Mouse (Mus musculus): ENCODE data around the gene Gabrg3. TPM values are rescaled to one million over a fixed set of nuclear protein-coding genes. Genes with fewer than 3 reads are reported as not detected.

Gabrg3 gene
- polyA plus RNA-seq, 1 experiment from 2014 or later = 0.45 TPM

DNA sequence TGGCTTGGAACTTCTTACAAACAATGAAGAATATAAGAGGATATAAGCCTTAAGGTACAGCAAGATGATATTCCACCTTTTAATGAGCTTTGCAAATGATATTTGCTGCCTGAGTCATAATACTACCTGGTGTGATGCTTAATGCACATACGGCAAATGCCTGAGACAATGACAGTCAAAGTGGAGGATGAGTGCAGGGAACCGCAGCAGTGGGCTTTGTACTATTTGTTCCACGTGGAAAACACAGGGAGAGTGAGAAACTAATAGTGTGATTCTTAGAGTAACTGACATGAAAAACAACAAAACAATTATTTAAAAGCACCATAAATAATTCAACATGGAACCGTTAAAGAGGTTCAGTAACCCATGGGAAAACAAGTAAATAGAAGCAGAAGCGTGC lies 236.2 kb downstream of the Gabrg3 start:
- ATAC-seq (ENCODE audit: low FRiP score) = no peak
- 71% methylated on average over 5 of the region's 5 CpGs for WGBS
- Histone ChIP-seq H3K9me3 (replicated peaks) (no peaks in the 10 kb centered on the region), H3K4me3 (no peak overlapping the region), H3K36me3 (no peaks in the 10 kb centered on the region), H3K27ac (no peak overlapping the region), H3K27me3 (no peaks in the 10 kb centered on the region), H3K4me2 (replicated peaks) (no peak overlapping the region), H3K4me1 (no peaks in the 10 kb centered on the region), H3K9ac (no peak overlapping the region)

DNA sequence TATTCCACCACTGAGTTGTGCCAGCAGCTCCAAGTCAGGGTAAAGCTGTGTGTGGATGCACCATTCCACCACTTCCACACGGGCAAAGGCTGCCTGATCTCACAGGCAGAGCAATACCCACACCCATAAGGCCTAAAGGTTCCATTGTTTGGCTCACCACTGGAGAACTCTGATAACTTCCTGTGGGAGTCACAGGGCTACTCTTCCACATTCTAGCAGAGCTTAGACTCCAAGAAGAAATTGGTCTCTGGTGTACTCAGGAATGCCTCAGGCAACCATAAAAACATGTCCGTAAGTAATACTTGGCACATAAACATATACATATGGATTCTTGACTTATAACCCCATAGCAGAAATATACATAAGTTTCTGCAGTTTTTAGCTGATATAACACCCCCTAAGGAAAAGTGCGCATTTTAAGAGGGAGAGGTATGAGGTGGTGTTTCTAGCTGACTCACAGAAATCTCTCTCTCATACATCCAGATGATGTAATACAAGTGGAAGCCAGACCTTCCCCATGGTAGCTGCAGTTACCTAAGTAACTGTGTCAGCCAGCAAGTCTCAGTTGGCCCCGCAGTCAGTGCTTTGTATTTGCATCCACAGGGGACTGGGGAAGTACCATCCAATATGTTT lies 248.8 kb downstream of the Gabrg3 start:
- Histone ChIP-seq H3K36me3 (no peaks in the 10 kb centered on the region), H3K9me3 (replicated peaks) (no peaks in the 10 kb centered on the region), H3K27me3 (no peaks in the 10 kb centered on the region), H3K4me1 (no peaks in the 10 kb centered on the region), H3K9ac (no peak overlapping the region), H3K27ac (no peak overlapping the region), H3K4me3 (no peak overlapping the region), H3K4me2 (replicated peaks) (no peak overlapping the region)
- no peak for ATAC-seq (ENCODE audit: low FRiP score)
- WGBS = 86% methylated on average over 4 of the region's 4 CpGs

DNA sequence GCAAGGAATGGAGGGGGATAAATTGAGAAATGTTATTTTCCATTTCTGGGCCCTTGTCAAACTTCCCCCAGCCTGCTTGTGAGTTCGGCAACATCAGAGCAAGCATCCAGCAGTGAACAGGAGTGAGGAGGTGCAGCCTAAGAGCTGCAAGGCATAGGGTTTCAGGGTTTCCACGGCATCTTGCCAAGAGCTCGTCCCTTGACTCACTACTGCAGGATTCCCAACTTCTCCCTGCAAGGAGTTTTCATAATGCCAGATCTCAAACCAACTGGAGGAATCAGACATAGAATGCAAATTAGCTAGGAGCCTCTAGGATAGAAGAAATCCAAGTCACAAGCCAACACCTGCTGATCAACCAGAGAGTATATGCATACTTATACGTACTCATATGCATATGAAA lies 254.0 kb downstream of the Gabrg3 start:
- Histone ChIP-seq H3K4me3 (no peak overlapping the region), H3K4me1 (no peaks in the 10 kb centered on the region), H3K36me3 (no peaks in the 10 kb centered on the region), H3K27me3 (no peaks in the 10 kb centered on the region), H3K9me3 (replicated peaks) (no peaks in the 10 kb centered on the region), H3K27ac (no peak overlapping the region), H3K9ac (no peak overlapping the region), H3K4me2 (replicated peaks) (no peak overlapping the region)
- WGBS = 74% methylated on average over 4 of the region's 4 CpGs
- ATAC-seq (ENCODE audit: low FRiP score) = no peak

DNA sequence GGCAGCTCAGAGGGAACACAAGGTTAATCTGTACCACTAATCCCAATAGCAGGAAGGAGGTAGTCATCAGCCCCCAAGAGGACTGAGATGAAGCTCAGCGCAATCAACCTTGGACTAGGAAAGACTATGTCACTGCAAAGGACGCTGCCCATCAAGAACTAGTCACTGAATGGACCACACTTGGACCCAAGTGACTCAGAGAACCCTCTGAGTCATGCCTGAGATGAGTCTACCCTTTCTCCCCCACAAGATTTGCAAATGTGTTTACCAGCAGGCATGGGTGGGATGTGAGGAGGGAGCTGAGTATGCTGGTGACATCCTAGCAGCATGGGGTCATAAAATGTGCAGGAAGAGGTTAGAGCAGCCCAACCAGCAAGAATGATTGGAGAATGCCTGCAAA lies 254.5 kb downstream of the Gabrg3 start:
- Histone ChIP-seq H3K36me3 (no peaks in the 10 kb centered on the region), H3K4me2 (replicated peaks) (no peak overlapping the region), H3K9me3 (replicated peaks) (no peaks in the 10 kb centered on the region), H3K9ac (no peak overlapping the region), H3K27ac (no peak overlapping the region), H3K27me3 (no peaks in the 10 kb centered on the region), H3K4me3 (no peak overlapping the region), H3K4me1 (no peaks in the 10 kb centered on the region)
- no peak for ATAC-seq (ENCODE audit: low FRiP score)
- 84% methylated on average over 2 of the region's 2 CpGs for WGBS

DNA sequence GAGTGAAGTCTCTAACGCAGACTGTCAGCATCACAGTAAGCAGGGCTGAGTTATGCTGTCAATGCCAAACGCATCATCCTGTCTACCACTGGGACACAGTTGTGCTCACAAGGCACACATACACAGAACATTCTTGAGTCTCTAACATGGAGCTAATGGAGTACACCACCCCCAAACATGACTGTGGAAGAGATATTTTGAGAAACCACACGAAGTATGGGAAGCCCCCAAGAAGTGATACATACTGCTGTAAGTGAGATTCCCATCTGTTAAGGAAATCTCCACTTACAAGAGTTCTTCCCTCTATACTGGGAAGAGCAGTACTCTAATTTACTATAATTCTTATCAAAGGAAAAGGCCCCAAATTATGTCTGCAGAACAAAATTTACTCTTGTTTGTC lies 286.9 kb downstream of the Gabrg3 start:
- 81% methylated on average over 3 of the region's 3 CpGs for WGBS
- Histone ChIP-seq H3K4me2 (replicated peaks) (no peak overlapping the region), H3K27me3 (no peaks in the 10 kb centered on the region), H3K9ac (no peak overlapping the region), H3K4me3 (no peak overlapping the region), H3K4me1 (no peaks in the 10 kb centered on the region), H3K9me3 (replicated peaks) (no peaks in the 10 kb centered on the region), H3K36me3 (no peaks in the 10 kb centered on the region), H3K27ac (no peak overlapping the region)
- ATAC-seq (ENCODE audit: low FRiP score) = no peak

DNA sequence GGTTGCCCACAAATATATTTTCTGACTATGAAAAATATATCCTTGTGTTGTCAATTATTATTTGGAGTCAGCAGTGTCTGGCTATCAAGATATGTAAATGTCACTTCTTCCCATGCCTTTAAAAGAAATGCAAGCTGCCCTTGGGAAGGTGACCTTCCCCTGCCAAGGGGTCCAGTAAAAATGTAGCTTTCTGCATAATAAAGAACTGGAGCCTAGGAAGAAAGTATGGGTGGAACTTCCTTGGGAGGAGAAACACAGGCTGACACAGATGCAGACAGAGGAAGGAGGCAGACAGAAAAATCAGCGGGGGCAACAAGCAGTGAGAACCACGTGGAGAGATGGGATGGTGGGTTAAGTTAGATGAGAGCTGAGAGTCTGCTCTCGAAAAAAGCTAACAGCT lies 304.9 kb downstream of the Gabrg3 start:
- H3K4me1 ChIP-seq = no peaks in the 10 kb centered on the region
- WGBS = 68% methylated on average over 3 of the region's 3 CpGs
- H3K36me3 ChIP-seq = no peaks in the 10 kb centered on the region
- no peak overlapping the region for H3K4me2 ChIP-seq (replicated peaks)
- no peak overlapping the region for H3K4me3 ChIP-seq
- H3K27me3 ChIP-seq = no peaks in the 10 kb centered on the region
- no peak overlapping the region for H3K9ac ChIP-seq
- no peaks in the 10 kb centered on the region for H3K9me3 ChIP-seq (replicated peaks)
- H3K27ac ChIP-seq = no peak overlapping the region
- no peak for ATAC-seq (ENCODE audit: low FRiP score)

DNA sequence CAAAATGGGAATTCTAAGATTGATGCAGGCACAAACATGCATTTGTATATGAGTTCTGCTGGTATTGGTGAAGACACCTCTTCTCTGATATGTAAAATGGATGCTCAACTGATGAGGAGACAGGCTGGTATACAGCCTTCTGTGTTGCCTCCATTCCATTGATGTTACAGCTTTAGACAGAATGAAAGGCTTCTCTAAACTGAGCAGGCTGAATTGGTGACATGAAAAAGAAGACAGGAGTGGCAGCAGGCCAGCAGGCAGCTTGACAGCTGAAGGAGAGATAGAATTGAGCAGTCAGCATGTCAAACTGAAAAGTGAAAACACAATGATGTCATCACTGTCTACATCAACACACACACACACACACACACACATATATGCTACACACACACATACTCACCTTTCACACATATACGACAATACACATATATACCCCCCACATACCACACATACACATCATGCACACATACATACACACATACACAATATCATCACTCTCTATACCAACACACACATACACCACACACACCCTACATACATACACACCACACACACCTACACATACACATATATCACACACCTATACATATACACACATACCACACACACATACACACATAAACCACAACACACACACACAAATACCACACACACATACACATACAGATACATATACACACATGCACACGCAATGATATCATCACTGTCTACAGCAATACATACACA lies 315.4 kb downstream of the Gabrg3 start:
- H3K4me2 ChIP-seq (replicated peaks) = no peak overlapping the region
- no peaks in the 10 kb centered on the region for H3K27me3 ChIP-seq
- no peak overlapping the region for H3K4me3 ChIP-seq
- H3K4me1 ChIP-seq = no peaks in the 10 kb centered on the region
- no peak overlapping the region for H3K27ac ChIP-seq
- H3K9ac ChIP-seq = no peak overlapping the region
- H3K36me3 ChIP-seq = no peaks in the 10 kb centered on the region
- no peaks in the 10 kb centered on the region for H3K9me3 ChIP-seq (replicated peaks)
- WGBS = 86% methylated on average over 2 of the region's 2 CpGs
- no peak for ATAC-seq (ENCODE audit: low FRiP score)

GRCm38 (mm10) chr7:57065398-57065797 lies 321.6 kb downstream of the Gabrg3 start:
- Histone ChIP-seq H3K4me3 (no peak overlapping the region), H3K36me3 (no peaks in the 10 kb centered on the region), H3K4me1 (no peaks in the 10 kb centered on the region), H3K27me3 (no peaks in the 10 kb centered on the region), H3K9ac (no peak overlapping the region), H3K4me2 (replicated peaks) (no peak overlapping the region), H3K27ac (no peak overlapping the region), H3K9me3 (replicated peaks) (no peaks in the 10 kb centered on the region)
- ATAC-seq (ENCODE audit: low FRiP score) = no peak
- 86% methylated on average over 3 of the region's 3 CpGs for WGBS

DNA sequence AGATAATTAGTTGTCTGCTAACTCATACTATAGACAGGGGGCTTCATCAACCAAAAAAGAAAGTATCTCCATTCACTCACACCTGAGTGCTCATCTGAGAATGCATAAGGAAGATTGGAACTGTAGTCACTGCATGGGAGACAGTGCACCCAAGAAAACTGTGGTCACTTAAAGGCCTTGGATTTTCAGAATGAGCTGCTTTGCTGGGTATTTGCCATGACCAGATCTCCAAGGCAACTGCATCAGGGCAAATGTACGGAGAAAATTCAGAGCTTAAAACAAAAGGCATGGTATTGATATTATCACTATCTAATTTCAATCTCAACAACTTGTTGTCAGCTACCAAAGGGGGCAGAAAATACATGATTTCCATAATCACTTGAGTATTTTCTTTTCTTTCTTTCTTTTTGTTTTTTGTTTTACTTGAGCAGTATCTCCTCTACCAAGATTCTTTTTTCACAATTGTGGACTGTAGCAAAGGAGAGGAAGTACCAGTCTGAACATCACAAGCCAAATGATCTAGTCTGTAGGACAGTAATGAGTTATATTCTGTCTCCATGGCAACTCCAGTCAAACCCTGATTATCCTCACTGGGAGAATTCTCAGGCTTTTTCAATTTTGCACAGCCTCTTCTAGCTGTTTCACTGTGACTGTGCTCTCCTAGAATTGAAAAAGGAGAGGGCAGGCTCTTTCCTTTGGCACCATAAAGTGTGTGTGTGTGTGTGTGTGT lies 335.9 kb downstream of the Gabrg3 start:
- no peaks in the 10 kb centered on the region for H3K27me3 ChIP-seq
- H3K9ac ChIP-seq = no peak overlapping the region
- H3K9me3 ChIP-seq (replicated peaks) = no peaks in the 10 kb centered on the region
- no peak overlapping the region for H3K4me3 ChIP-seq
- H3K27ac ChIP-seq = no peak overlapping the region
- H3K36me3 ChIP-seq = no peaks in the 10 kb centered on the region
- H3K4me2 ChIP-seq (replicated peaks) = no peak overlapping the region
- H3K4me1 ChIP-seq = no peaks in the 10 kb centered on the region
- 65% methylated on average over 1 of the region's 1 CpGs for WGBS
- ATAC-seq (ENCODE audit: low FRiP score) = no peak; the same call in none of the 2 replicates

DNA sequence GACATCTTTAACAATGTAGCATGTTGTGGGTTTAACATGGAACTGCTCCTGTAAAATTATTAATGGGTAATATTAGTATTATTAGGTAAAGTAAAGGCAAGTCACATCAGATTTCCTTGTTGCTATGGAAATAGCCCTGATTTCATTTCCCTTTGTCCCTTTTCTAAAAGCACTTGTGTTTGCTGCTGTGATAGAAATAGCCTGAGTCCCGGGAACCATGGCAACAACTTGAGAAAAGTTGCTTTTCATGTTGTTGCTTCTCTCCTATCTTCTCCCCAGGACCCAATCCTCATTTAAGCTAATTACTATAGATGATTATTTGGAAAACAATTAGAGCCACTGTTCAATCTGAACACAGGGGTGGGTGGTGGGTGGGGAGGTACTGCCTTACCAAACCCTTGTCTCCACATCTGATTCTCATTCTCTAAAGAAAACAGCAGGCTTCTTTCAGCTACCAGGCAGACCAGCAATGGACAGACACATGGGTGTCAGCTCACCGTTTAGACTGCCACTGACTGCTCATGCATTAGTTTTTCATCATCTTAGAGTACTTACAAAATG lies 349.0 kb downstream of the Gabrg3 start:
- no peak overlapping the region for H3K27ac ChIP-seq
- no peaks in the 10 kb centered on the region for H3K4me1 ChIP-seq
- no peak for ATAC-seq (ENCODE audit: low FRiP score)
- H3K36me3 ChIP-seq = no peaks in the 10 kb centered on the region
- no peak overlapping the region for H3K4me2 ChIP-seq (replicated peaks)
- 19% methylated on average over 2 of the region's 2 CpGs for WGBS
- H3K9me3 ChIP-seq (replicated peaks) = no peaks in the 10 kb centered on the region
- H3K27me3 ChIP-seq = no peaks in the 10 kb centered on the region
- no peak overlapping the region for H3K9ac ChIP-seq
- no peak overlapping the region for H3K4me3 ChIP-seq

DNA sequence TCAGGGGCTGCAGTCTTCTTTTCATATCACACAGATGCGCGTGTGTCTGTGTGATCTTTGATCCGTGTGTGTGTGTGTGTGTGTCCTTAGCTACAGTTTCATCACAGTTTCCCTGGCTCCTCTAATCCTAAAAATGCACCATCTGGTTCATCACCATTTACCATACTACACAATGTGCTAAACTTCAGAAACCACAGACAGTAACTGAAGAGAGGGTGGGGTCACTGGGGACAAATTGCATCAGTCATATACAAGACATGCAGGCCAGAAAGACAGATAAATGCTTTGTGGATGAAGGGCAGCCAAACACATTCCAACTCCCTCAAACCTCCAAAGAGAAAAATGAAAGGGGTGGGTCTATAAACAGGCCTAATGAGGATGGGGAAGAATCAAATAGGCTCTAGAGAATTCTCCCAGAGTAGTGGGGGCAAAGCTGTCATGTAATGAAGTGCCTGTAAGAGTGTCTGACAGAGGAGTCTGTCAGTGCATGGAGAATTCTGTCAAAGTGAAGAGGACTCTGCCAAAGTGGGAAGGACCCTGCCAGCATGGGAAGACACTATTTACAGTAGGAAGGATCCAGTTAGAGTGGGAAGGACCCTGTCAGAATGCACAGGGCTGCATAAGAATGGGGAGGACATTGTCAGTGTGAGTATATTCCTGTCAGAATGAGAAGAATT lies 386.3 kb downstream of the Gabrg3 start:
- Histone ChIP-seq H3K4me1 (no peaks in the 10 kb centered on the region), H3K27me3 (no peaks in the 10 kb centered on the region), H3K9ac (no peak overlapping the region), H3K4me3 (no peak overlapping the region), H3K4me2 (replicated peaks) (no peak overlapping the region), H3K9me3 (replicated peaks) (no peaks in the 10 kb centered on the region), H3K27ac (no peak overlapping the region), H3K36me3 (no peaks in the 10 kb centered on the region)
- no peak for ATAC-seq (ENCODE audit: low FRiP score)
- WGBS = 88% methylated on average over 3 of the region's 3 CpGs

Data from hindbrain, embryonic 12.5 days (tissue).